Mouse (Mus musculus) spleen, adult 18-20 months (tissue): ENCODE data around the gene Ndufs4.
"Not testable (repeated sequence)": the region's sequence is repeated elsewhere in the genome, so short reads cannot be mapped to it uniquely, and the experiment has no call there.

ENCODE experiments used
- DNase-seq, 2 experiments: peaks; one replicate each; pipeline ENCODE4 v3.0.0; 2022; ENCODE audit warnings: mixed read lengths in 2 of 2

The Ndufs4 gene

DNA sequence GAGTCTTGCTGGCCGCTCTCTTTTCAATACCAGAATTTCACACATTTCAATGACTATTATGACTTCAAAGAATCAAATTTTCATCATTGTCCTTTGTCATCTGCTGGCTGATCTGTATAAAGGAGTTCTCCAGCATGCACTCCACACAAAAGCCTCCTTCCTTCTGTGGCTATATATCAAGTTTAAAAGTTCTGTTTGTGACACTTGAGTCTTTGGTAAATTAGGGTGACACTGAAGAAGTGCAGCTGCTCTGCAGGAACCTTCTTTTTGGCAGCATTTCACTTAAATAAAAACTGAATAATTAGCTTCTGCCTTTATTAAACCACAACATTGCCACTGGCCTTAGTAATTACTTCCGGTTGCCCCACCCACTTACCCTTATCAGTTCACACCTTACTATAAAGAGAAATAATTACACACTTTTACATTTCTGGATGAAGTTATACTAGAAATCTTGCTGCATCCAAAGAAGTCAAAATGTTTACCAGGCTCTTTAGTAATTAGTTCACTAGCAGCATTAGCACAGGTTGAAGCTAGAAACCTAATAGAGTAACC lies 68.1 kb downstream of the Ndufs4 start:
- no peak for DNase-seq

DNA sequence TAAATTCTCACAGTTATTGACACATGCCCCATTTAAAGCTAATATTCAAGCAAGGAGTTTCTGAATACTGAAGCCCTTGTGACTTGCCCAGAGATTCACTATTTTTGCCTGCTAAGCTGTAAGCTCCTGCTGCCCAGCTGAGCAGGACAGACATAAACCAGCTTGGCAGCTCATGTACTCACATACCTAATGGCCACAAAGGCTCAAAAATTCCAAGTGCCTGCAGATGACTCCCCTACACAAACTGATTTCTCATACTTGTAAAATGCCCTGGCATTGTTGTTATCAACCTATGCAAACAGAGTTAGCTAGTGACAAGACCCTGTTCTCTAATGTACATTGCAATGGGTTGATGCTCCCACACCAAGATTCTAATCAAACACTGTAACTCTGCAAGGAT lies 68.9 kb downstream of the Ndufs4 start:
- DNase-seq = no peak

DNA sequence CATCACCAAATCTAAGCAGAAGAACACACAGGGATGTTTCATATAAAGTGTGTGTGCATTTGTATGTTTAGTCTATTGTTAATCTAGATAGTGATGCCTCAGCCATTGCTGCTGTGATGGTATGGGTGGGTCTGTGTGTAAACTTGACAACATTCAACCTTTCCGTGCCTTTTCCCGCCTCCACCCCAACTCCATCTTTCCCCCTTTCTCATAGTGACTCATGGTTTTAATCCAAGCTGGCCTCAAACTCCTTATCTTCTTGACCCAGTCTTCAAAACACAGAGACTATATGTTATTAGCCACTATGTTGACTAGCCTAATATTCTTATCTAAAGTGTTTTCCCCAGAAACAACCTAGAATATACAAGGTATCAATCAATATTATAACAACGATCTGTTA lies 72.7 kb downstream of the Ndufs4 start:
- no peak for DNase-seq

DNA sequence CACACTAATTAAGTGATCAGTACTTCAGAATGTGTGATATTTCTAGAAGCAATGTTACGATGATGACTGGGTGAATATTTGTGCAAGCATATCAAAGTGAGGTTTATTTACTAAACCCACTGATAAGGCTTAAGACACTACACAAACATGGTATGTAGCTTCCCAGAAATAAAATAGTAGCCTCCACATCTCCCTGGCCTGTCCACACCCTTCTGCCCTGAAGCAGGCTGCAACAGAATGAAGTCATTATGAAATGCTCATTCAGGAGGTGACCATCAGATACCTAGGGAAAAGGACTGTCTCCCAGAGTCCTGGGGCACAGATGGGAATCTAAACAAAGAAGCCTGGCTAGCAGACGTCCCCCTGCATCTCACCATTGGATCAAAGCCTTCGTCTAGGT lies 73.1 kb downstream of the Ndufs4 start:
- DNase-seq = no peak

DNA sequence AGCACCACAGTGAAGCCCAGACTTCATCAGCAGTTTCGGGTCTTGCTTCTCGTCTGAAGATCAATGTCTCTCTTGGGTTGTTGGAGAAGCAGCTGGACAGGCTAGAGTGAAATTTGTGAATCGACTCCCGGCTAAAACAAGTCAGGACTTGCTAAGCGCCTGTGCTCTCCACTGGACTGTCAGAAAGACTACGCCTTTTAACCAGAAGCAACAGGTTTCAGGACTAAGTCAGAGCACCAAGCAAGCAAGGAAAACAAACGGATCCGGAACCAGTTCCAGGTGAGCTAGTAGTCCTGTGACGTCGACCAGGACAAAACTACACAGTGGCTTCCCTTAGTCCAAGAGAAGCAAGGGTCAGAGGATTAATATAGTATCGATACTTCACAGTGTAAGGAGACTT lies 77.5 kb downstream of the Ndufs4 start:
- DNase-seq = no peak

DNA sequence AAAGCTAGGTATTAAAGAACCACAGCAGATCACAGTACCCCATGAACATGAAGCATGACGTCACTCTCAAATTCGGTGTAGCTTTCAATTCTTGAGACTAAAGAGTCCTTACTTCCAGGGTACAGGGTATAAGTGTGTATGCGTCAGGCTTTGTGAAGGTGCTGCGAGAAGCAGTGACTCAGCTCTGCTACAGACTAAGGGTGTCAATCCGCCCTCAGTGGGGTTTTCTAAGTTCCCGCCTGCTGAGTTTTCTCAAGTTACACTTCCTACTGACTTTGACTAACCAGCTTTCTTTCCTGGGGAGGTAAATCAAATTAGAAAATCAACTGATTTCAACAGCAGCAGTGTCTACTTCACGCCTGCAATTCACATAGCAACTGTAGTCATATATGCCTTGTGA lies 83.4 kb downstream of the Ndufs4 start:
- no peak for DNase-seq

DNA sequence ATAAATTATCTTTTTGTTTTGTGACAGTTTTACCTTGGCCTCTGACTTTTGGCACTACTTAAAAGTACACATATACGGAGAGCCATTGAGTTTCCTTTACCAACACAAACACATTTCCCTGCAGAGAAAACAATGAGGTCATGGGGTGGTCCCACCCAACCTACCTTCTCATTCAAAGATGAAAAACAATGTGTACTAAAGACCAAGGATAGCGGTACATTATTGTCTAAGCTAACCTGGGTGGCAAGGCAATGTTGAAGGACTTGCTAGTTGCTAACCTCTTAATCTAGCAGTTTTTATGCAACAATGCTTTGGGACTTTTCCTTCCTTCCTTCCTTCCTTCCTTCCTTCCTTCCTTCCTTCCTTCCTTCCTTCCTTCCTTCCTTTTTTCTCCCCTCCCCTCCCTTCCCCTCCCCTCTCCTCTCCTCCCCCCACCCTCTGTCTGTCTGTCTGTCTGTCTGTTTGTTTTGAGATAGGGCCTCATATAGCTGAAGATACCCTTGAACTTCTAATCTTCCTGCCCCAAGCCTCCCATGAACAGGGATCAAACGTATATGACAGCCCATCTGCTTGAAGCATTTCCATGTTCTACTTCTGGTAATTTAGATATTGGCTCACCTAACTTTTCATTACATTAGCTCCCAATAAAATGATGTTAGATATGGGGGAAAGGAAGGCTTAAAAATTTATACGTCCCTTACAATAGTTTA lies 84.4 kb downstream of the Ndufs4 start:
- no peak for DNase-seq

DNA sequence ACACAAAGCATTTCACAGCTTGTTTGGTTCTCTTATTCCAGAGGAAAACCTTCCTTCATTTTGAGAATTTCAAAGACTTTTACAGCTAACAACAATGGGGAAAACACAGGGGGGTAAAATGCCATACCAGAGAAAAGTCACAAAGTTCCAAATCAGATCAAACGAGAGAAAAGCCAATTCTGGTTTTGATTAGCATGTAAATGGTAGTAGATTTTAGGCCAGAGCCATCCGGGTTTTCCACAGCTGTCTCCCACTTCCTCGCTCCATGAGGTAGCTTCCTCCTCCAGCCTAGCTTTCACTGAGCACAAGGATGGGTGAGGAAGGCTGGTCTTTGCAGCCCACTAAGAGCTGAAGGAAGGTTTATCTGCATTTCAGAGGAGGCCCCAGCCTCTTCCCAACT lies 90.3 kb downstream of the Ndufs4 start:
- DNase-seq = no peak

DNA sequence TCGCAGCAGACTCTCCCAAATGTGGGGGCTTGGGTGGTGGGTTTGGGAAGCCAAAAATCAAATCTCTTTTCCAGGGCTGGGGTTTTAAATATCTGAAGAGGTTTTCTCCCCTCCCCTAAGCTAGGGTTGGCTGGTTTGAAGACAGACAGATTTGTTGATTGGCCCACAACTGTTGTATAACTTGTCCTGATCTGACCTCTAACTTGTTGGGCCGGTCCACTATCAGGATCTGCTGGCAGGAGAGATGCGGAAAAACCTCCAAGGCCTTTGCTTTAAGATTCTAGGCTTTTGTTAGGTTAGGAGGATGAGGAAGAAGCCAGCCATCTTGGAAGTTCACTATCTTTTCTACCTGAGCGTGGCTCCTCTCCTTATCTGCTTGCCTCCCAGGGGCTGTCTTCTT lies 91.5 kb downstream of the Ndufs4 start:
- no peak for DNase-seq

DNA sequence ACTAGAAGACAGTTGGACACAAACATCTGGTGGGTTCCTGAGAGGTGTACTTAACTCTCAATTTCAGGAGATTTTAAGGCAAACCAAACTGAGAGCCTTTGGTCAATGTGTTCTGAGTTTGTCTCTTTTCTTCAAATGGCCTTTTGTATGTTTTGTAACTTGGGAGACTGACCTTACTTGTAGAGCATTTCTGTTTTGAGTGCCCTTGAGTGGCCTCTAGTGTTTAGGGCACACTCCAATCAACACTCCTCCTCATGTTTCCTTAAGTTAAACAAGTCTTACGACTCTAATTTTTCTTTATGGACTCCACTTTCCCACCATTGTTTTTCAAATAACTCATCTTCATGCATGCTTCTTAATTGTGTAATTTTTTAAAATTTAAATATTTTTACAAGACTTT lies 98.6 kb downstream of the Ndufs4 start:
- no peak for DNase-seq

DNA sequence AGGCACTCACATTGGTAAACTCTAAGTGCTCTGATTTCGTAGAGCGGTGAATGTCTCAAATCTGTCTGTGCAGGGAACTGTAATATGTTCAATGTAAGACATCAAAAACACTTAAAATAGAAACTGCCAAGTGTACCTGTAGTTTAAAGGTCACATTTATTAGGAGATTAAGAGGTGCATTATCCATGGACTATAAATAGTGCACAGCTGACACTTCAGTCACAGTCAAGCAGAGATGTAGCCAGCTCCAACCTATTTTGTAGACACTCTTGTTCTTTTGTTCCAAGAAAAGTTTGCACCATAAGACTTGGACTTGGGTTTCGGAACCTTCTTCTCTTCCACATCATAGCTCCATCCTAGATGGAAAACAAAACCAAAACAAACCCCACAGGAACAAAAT lies 99.5 kb downstream of the Ndufs4 start:
- DNase-seq = no peak

DNA sequence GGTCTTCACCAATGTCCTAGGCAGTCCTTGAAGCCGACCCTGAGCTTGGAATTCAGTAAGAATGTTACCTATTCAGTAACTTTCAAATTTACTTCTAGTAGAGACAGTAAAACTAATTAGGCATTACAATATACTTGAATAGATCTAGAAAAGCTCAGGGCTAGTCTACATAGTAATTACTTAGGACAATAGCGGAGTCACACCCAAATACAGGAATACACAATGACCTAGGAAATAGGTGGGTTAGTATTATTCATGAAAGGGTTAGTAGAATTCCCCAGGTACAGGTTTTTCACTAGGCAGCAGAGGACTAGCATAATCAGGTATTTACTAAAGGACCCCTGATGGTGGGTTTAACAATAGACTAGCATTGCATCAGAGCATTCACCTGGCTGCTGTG lies 109.4 kb downstream of the Ndufs4 start:
- DNase-seq = not testable (repeated sequence)

DNA sequence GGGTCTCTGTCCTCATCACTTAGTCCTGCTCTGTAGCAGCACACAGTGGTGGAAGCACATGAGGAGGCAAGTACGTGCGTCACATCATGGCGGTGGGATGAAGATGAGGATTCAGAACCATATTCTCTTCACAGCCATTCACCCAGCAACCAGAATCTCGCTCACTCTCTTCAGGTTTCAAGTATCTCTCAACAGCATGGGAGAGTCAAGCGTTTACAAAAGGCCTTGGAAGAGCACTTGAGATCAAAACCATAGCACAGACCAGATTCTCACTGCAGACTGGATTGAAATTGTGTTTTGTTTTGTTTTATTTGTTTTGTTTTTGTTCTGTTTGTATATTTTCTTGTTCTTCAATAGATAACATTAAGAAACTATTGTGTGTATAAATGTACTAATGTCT lies 110.8 kb downstream of the Ndufs4 start:
- DNase-seq = no peak

DNA sequence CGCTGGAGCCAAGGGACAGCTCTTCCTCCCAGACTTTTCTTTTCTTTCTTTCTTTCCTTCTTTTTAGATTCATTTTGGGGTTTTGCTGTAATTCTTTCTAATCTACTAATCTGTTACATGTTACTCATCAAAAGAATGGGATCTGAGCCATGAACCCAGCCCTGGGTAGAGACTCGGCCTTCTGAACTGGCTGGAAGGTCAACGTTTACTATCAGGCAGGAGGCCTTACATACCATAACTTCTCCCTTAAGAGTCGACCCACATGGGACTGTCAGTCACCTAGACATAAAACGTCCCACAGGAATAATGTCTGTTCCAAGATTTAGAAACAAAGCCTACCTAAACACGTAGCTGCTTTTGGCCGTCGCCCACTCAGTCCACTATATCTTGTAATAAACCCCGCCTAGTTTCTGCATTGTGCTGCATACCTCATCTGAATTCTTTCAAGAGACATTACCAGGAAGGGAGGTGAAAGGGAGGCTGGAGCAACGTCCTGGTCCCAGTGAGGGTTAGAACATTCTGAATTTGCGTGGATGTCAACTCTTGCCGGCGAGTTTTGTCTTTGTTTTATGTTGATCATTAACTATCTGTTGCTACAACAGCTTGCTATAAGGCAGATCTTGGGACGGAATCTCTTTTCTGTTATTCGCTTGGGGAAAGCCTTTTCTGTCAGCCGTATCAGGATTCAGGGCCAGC lies 116.5 kb downstream of the Ndufs4 start:
- DNase-seq = no peak

DNA sequence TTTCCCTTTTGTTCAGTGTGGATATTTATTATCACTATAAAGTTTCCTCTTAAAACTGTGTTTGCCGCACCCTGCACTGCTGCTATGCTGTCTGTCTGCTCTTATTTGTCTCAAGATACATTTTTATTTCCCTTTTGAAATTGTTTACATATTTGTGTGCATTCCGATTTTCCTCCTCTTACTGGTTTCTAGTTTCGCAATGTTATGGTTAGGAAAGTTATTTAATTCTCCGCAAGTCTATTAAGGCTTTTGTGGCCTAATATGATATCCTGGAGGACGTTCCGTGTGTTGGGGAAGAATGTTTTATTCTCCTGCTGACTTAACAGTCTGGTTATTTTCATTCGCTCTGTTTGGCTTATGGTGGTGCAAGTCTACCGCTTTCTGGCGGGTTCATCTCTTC lies 120.3 kb downstream of the Ndufs4 start:
- no peak for DNase-seq

DNA sequence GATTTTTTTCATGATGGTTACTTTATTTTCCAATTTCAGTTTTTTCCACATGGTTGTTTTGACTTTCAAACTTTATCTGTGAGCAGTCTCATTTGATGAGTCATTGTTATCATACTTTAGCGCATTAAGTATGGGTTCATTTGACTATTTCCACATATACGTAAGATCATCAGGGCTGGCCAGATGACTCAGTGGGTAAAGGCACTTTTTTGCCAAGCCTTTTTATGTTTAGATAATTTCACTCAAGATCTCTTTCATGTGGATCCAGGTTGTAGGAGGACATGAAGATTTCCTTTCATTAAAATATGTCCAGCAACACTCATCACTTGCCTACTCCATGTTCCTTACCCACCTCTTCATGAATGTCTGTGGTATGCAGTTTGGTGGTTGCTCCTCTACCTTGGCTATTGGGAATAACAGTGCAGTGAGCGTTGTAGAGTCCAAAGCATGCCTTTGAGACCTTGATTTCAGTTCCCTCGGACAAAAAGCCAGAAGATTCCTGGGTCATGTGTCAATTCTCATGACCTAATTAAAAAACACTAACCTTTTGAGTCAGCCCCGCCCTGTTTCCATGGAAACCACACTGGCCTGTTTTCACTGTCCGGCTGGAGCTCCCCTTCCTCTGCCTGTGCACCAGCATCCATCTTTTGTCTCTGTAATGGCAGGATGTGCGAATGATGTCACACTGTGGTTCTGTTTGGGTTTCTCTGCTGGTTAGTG lies 127.4 kb downstream of the Ndufs4 start:
- no peak for DNase-seq

DNA sequence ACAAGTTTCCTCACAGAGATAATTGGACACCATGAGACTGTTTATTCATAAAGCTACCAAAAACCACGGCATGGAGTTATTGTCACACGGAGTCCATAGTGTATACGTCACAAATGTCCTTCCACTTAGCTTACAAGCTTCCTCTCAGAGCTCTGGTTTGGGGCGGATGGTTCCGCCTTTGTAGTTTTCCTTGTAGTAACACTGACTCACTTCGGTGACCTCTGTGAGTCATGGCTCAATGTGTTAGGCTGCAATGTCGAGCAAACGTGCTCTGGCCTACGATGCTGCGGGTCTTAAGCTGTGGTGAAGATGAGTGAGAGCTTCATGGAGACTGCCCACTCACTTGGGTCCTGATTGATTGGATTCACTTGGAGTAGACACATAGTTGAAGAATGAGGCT lies 133.4 kb downstream of the Ndufs4 start:
- no peak for DNase-seq
